Mouse (Mus musculus) activated CD4-positive, CD25-positive, alpha-beta regulatory T cell, adult 9 weeks (primary cell): ENCODE results near the gene Eln. TPM values are rescaled to one million over a fixed set of nuclear protein-coding genes. Genes with fewer than 3 reads are reported as not detected.

Experiments used
- polyA plus RNA-seq: library from polyadenylated mRNA; unstranded; fragments of 100-300 nt; shearing (Covaris generic); gene quantifications from one replicate; pipeline ENCODE4 v1.2.1, GENCODE M21; 2017

Gene Eln
- not detected for polyA plus RNA-seq

GRCm38 (mm10) chr5:134746890-134747511 lies at the start of gene Eln:
Gene Eln (minus strand): TSS chr5:134747323.

GRCm38 (mm10) chr5:134688086-134688717 lies 58.9 kb downstream of the Eln start, which contains the start of gene Limk1:
Gene Limk1 (minus strand): TSS chr5:134688598.

Other genes with a start within 250 kb of the Eln start
- 2.2 TPM for gene Clip2, start 194.9 kb downstream of the Eln start, polyA plus RNA-seq
- gene Syna, start 187.2 kb downstream of the Eln start, polyA plus RNA-seq = not detected
- 184 TPM for gene Rfc2, start 166.0 kb downstream of the Eln start, polyA plus RNA-seq
- 2.8 TPM for gene Lat2, start 132.3 kb downstream of the Eln start, polyA plus RNA-seq
- gene Eif4h, start 107.8 kb downstream of the Eln start, polyA plus RNA-seq = 306 TPM
- gene Limk1, start 58.7 kb downstream of the Eln start, polyA plus RNA-seq = 10.7 TPM
- gene Tmem270, start 159.4 kb upstream of the Eln start, polyA plus RNA-seq = not detected
- gene Cldn13, start 168.2 kb upstream of the Eln start, polyA plus RNA-seq = 1.4 TPM
- gene Mettl27, start 185.0 kb upstream of the Eln start, polyA plus RNA-seq = 8.9 TPM
- gene Cldn4, start 199.6 kb upstream of the Eln start, polyA plus RNA-seq = 0.20 TPM
- gene Cldn3, start 238.9 kb upstream of the Eln start, polyA plus RNA-seq = not detected